15 mouse cellular contexts compared by ENCODE assay signal in genomic region chr2:162504850-162505249, GRCm38 (mm10).
"Had no signal": no experiment of that assay in that cellular context is flagged by ENCODE, and none has a peak within 500 bp of the region (broad histone marks: within the 10 kb centered on the region; RNA-seq: fewer than 3 reads in every experiment).

No protein-coding gene starts in this region.

- H3K4me3 ChIP-seq: liver, embryonic 15.5 days; midbrain, embryonic 13.5 days; neural tube, embryonic 12.5 days had no signal

- ATAC-seq: intestine, embryonic 16.5 days; lung, postnatal 0 days; midbrain, embryonic 13.5 days had no signal

- H3K4me2 ChIP-seq: liver, embryonic 11.5 days; liver, embryonic 15.5 days; midbrain, embryonic 13.5 days; neural tube, embryonic 12.5 days had no signal

- DNase-seq: kidney, postnatal 10 days; layer of hippocampus, adult 9-11 months; layer of hippocampus, postnatal 36 days; lung, adult 2 months; lung, postnatal 36 days; right cerebral cortex, postnatal 4 days; spleen, adult 18-20 months; thymus, adult 18-20 months; thymus, postnatal 14 days had no signal

- H3K27ac ChIP-seq: liver, embryonic 15.5 days; midbrain, embryonic 13.5 days; neural tube, embryonic 12.5 days had no signal

- H3K27me3 ChIP-seq: liver, embryonic 15.5 days; midbrain, embryonic 13.5 days; neural tube, embryonic 12.5 days had no signal

- H3K9me3 ChIP-seq: liver, embryonic 15.5 days; midbrain, embryonic 13.5 days; neural tube, embryonic 12.5 days had no signal

- H3K9ac ChIP-seq: liver, embryonic 15.5 days; midbrain, embryonic 13.5 days; neural tube, embryonic 12.5 days had no signal

- H3K36me3 ChIP-seq: liver, embryonic 15.5 days; midbrain, embryonic 13.5 days; neural tube, embryonic 12.5 days had no signal

- H3K4me1 ChIP-seq: liver, embryonic 15.5 days; neural tube, embryonic 12.5 days had no signal
